Mouse (Mus musculus) cerebellum, adult 18-20 months (tissue): Measurements from ENCODE around the gene Begain.
A peak's percentile ranks its signal among the peaks of the same experiment; 100 is the strongest.

ENCODE experiments used
- DNase-seq, 2 experiments: peaks; one replicate each; pipeline ENCODE4 v3.0.0; 2021

Gene Begain

DNA sequence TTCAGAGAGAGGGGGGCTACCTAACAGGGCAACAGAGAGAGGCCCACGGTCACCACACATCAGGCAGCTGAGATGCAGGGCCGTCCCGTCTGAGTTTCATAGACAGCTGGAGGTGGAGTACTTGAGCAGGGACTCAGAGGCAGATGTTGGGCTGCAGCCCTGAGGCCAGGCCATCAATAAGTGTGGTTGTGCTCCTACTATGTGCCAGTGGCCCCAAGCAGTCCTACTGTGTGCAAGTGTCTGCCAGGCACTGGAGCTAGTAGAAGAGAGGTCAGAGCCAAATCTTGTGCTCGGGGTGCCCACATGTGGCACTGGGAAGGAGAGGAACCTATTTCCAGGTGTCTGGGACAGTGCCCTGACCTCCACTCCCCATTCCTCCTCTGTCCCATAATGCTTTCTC is 18.1 kb downstream of the Begain start:
- no peak for DNase-seq

- no peak for DNase-seq
Measured at GRCm38 (mm10) chr12:109045581-109045980, 22.4 kb downstream of the Begain start.

DNA sequence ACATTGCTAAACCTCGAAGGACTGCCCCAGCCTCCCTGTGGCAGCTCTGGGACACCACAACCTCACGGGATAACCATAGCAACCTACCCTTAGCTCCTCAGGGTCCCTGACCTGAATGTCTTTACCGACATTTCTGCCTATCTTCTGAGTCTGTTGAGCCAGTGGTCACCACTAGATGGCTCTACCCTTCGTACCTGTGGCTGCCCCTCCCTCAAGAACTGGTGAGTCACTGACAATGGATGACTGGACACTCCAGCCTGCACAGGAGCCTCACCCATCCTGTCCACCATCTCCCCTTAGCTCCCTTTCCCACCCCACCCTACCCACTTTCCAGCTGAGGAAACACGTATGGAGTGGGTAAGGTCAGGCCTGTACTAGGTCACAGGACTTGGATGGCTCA is 23.5 kb downstream of the Begain start:
- DNase-seq = peak in 1 of 2 experiments; percentile 29

DNA sequence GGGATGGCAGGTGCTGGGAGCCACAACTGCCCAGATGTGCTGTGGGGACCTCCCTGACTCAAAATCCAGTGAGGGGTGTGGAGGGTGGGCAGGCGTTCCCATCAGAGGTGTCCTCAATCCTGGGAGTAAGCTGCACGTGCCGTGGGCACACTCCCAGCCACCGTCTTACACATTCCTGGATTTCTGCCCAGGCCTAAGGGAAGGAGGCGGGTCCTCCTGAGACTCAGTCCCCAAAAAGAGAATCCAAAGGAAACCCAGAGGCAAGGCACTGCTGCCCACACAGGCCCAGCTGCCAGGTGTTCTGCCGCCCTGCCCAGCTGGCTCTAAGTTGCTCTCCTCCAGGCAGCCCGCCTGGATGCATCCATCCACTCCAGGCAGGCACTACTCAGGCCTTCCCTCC is 28.7 kb downstream of the Begain start:
- no peak for DNase-seq

DNA sequence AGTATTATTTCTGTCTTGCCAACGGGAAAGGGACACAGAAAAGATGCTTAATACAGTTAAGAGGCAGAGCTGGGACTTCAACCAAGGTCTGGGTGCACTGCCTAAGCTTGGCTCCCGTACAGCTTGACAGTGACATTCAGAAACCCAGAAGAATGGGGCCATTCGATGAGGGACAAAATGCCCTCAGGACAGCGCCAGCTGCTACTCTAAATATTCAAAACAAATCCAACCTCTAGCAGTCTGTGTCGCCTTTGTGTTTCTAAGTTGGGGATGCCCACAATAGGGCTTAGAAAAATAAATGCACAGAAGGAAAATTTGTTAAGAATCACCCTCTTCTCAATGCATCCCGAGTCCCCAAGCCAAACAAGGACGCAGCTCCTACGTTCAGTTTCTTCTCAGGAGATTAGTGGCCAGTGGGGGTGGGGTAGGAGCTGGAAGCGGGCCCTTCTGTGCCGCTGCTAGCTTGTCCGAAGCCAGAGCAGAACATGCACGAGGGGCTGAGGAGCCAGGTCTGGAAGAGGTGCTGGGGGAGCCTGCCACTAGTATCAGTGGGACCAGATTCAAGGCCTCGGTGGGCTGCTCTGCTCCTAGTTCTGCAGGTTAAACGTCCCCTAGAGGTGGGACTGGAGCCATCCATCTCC is 29.7 kb downstream of the Begain start:
- peak; percentile 38 to 43 for DNase-seq

GRCm38 (mm10) chr12:109037026-109037425 is 31.0 kb downstream of the Begain start:
- DNase-seq = no peak

DNA sequence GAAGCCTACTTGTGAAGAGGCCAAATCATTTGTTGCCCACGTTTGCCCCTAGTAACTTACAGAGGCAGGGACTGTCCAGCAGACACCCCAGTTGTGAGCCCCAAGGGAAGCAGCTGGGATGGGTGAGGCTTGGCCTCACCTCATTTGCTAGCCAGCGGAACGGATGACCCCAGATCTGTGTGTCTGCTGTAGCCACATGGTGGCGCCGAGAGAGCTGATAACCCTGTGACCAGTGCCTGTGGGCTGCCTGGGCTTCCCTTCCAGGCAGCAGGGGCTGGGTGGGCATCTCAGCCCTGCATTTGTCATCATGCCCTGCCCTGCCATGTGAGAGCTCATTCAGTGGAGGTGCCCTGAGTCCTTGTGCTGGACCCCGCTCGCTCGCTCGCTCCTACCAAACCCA is 44.2 kb downstream of the Begain start:
- DNase-seq = peak; percentile 31 to 33

GRCm38 (mm10) chr12:109022966-109023365 is 45.1 kb downstream of the Begain start:
- no peak for DNase-seq

DNA sequence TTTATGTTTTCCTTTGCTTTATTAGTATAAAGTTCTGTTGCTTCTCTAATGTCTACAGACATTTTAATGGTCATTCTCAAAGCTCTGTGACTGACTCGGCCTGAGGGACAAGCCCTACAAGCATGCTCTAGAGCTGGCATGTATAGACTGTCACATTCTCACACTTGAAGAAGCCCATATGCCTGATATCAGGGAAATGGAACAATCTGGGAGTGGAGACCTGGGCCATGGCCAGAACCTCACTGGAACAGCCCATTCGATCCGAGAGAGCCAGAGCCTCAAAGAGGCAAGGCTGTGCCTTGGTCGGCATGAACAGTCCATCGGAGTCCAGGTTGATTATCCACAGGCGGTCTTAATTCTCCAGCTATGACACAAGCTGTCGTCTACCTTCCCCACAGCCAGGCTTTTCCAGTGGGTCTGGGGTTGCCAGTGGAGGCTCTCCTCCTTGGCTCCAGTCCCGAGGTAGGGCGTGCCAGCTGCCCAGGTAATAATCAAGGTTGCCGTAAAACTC is 45.8 kb downstream of the Begain start:
- peak; percentile 93 to 94 for DNase-seq

DNA sequence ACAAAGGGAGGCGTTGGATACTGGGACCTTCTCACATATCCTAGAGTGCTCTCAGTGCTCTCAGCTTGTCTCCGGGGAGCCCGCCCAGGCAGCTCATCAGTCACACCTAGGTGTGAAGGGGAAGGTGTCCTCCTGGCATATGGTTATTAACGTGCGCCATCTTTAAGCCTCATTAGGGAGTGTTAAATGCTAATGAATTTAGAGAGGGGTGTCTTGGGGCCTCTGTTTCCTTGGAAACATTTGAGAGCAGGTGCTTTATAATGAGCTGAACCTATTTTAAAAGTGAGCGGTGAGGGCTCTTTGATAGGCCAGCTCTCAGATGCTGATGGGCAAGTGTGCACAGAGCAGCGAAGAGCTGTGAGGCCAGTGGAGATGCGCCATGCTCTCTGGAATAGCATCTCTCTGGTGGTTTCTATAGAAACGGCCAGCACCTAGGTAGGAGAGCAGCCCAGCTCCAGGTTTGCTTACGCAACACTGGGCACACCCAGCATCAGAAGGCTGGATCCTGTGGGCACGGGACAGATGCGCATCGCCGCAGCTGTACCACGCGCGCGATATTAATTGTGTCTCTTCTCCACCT is 57.9 kb downstream of the Begain start:
- DNase-seq = no peak

GRCm38 (mm10) chr12:109002978-109003377 is 65.0 kb downstream of the Begain start:
- no peak for DNase-seq

GRCm38 (mm10) chr12:108997249-108997648 is 70.8 kb downstream of the Begain start:
- no peak for DNase-seq

DNA sequence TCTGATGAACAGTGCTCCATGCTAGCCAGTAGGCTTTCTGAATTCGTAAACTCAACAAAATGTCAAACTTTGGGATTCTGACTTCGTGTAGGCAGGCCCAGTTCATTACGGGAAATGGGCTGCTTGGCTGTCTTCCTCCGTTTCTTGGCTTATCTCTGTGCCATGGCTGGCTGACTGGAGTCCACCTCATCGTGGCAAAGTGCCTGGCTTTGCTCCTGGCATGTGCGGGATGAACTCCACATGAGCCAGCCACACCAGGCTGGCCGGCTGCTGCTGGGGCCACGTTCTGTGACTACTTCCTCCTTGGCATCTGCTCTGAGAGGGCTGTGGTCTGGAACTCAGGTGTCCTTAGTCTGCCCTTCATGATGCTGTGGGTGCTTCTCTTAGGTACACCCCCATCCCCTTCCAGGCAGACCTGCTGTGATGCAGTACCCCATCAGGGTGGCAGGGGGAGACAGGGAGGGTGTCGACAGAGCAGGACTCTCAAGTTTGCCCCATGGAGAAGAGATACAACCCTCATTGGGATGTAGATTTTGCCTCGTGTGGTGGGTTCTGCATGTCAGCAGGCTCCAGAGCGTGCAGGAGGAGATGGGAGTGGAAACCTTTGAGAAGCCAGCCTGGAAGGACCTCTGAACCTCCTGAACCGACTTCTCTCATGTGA is 71.9 kb downstream of the Begain start:
- peak; percentile 31 to 37 for DNase-seq

DNA sequence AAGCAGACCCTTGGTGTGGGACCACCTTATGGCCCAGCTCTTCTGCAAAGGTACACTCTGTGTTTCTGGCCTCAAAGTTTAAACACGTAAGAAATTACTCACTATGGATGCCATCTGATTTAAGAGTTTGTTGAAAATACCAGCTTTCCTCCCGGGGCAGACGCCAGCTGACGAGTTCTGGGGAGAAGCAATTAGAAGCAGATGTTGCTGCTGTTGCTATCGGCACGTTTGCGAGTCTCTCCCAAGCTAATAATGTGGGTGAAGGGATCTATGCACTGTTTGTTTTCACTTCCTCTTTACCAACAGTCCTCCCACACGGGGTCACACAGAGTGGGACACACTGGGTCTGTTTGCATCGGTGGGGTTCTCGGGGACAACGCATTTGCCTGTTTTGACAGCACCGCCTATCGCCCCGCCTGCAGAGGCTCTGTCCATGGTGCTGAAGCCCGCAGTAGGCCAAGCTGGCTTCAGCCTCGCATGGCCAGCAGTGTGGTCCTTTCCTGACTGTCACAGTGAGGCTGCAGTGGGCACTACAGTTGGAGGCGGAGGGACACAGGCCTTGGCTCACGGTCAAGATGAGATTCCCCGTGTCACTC is 73.5 kb downstream of the Begain start:
- peak; percentile 12 to 13 for DNase-seq

- DNase-seq = no peak
Measured at GRCm38 (mm10) chr12:108993046-108993445, 75.0 kb downstream of the Begain start.

DNA sequence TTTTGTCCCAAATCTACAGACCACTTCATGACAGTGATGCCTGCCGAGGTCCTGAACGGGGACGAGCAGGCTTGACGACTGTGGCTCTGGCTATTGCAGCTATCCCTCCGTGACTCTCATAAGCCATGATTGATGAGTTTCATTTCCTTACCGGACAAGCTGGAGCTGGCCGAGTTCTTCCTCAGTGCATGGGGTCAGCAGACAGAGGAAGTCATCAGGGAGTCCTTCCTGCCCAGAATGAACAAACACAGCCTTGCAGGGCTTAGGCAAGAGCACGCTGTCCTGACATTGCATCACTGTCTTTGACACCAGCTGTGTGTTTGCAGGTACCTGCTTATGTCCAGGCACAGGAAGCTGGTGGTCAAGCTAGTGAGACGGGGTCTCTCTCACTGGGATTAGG is 77.6 kb downstream of the Begain start:
- DNase-seq = no peak

DNA sequence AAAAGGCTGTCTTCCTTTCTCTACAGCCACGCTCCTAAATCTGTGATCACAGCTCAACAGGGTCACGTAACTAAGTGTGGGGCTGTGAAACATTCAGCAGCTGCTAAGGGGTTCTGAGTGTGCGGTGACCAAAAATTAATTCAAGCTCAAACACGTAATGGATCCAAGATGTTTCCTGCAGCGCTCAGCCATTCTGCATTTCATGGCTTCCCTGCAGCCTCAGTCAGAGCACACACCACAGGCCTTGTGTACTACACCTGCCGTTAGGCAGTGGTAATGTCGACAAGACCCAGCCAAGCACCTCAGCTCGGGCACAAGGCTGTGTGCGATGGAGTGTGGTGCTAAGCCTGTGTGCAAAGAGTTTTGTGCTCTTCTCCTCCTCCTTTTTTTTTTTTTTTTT is 80.6 kb downstream of the Begain start:
- no peak for DNase-seq

GRCm38 (mm10) chr12:108985025-108985424 is 83.0 kb downstream of the Begain start:
- no peak for DNase-seq

GRCm38 (mm10) chr12:108984471-108984870 is 83.5 kb downstream of the Begain start:
- DNase-seq = no peak

- DNase-seq = no peak
Measured at GRCm38 (mm10) chr12:108983496-108983895, 84.5 kb downstream of the Begain start.

GRCm38 (mm10) chr12:108982684-108982960 is 85.4 kb downstream of the Begain start:
- DNase-seq = no peak
